Mouse (Mus musculus): ENCODE data around the gene Gpr183.
A peak's percentile ranks its signal among the peaks of the same experiment; 100 is the strongest.

Gpr183 gene

GRCm38 (mm10) chr14:121931594-121931993 is 33.4 kb downstream of the Gpr183 start:
- DNase-seq (ENCODE audit: low read depth, low spot score) = no peak

- no peak for DNase-seq (ENCODE audit: low read depth, low spot score)
Measured at GRCm38 (mm10) chr14:121930731-121931383, 34.1 kb downstream of the Gpr183 start.

- DNase-seq (ENCODE audit: low read depth, low spot score) = no peak
Measured at GRCm38 (mm10) chr14:121929243-121929951, 35.6 kb downstream of the Gpr183 start.

DNA sequence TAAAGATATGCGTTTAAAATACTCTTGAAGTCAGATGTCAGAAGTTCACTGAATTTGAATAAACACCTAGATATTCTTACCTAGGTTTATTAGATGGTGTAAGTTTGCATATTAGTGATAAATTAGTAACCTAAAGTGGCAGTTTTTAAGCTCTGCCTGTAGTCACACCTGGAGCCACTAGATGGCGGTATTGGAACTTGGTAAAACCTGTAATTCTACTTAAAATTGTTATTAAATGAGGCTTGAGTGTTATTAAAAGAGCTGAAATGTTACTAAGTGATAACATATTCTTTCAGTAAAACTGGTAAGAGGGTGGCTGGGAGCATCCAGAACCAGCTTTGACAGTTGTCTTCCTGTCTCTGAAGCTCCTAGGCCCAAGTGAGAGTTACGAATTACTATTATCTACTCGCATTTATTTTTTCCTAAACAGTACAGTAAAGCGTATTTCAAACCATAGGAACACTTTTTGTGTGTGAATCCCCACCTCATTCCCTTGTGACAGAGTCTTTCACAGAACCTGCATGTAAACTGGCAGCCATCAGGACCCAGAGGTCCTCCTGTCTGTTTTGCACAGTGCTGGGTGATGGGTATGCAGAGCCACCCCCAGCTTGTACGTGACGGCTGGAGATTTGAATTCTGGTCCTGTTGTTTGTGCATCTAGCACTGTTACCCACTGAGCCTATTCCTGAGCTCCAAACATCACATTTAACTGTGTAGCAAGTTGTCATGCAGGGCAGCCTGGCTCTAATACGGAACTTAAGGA is 36.4 kb downstream of the Gpr183 start:
- peak; percentile 79 for DNase-seq (ENCODE audit: low read depth, low spot score)

- DNase-seq (ENCODE audit: low read depth, low spot score) = no peak
Measured at GRCm38 (mm10) chr14:121927451-121927850, 37.5 kb downstream of the Gpr183 start.

GRCm38 (mm10) chr14:121926901-121927300 is 38.1 kb downstream of the Gpr183 start:
- DNase-seq (ENCODE audit: low read depth, low spot score) = no peak

DNA sequence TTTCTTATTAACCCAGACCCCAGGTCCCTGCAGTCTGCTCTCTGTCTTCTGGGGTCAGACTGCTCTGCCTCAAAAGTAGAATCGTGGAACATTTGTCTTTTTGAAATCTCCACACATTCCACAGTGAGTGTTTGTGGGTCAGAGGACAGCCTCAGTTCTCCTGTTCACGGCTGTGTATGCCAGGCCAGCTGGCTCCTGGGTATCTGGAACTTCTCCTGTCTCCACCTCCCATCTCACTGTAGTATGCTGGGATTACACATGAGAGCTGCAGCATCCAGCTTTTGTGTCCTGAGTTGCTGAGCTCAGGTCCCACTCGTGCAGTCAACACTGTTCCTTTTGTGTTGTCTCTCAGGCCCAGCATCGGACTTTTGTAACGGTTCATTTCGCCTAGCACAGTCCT is 40.1 kb downstream of the Gpr183 start:
- no peak for DNase-seq (ENCODE audit: low read depth, low spot score)

DNA sequence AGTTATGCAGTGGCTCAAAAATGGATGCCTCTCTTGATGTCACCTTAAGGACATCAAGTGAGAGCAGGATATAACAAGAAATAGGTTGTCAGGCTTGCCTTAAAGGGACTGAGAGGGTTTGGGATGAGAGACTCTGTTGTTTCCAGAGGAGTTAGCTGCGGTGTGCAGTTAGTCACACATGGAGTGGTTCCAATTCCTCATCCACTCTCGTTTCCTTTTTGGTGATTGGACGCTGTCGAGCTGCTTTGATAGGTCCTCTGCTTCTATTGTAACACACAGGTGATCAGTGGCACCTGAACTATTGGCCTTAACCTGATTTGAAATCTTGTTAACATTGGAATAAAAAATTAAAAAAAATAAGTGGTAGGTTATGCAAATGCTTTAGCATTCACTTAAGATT is 42.3 kb downstream of the Gpr183 start:
- no peak for DNase-seq (ENCODE audit: low read depth, low spot score)

DNA sequence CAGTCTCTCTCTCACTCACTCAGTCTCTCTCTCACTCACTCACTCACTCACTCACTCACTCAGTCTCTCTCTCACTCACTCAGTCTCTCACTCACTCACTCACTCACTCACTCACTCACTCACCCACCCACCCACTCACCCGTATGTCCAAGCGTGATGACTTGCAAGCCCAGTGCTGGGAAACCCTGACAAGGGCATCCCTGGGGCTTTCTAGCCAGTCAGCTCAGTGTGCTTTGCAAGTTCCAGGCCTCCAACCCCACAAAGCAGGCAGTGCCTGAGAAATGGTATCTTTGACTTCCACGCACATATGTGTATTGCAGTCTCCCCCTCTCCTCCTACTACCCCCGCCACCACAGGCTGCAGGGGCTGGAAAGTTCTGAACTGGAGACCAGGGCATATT is 43.0 kb downstream of the Gpr183 start:
- no peak for DNase-seq (ENCODE audit: low read depth, low spot score)

GRCm38 (mm10) chr14:121920511-121921124 is 44.4 kb downstream of the Gpr183 start:
- no peak for DNase-seq (ENCODE audit: low read depth, low spot score)

DNA sequence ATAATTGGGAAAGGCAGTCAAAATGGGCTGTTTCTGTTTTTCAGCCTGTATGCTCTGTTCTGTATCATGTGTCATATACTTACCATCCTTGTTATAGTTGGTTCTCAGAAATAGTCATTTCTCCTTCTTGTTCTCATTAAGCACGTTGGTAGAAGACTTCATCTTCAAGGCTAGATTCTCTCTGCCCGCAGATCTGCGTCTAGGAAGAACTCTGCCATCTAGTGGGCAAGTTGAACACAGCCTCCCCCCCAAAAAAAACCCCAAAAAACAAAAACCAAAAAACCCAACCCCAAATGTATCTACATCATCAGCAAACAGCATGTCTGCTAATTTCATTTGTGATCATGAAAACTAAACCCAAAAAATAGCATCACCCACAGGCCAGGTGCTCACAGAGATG is 45.2 kb downstream of the Gpr183 start:
- DNase-seq (ENCODE audit: low read depth, low spot score) = peak; percentile 46

GRCm38 (mm10) chr14:121918266-121918665 is 46.7 kb downstream of the Gpr183 start:
- no peak for DNase-seq (ENCODE audit: low read depth, low spot score)

- DNase-seq (ENCODE audit: low read depth, low spot score) = no peak
Measured at GRCm38 (mm10) chr14:121916311-121917094, 48.5 kb downstream of the Gpr183 start.

DNA sequence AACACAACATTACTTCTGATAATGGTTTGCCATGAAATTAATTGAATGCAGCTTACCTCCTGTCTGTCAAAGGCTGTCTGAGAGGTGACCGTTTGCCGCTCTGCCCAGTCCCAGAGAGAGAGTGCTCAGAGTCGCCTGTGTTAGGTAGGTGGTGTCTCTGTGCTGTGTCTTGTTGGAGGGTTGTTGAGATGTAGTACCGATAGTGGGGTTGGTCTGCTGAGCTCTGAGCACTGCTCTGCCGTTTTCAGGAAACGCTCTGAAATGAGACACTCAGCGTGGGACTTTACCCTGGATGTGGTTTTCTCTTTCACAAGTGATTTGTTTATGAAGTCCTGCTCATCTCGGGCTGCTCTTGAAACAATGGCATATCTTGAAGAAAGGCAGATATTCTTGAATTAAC is 49.4 kb downstream of the Gpr183 start, which contains the start of gene Gpr18:
Gene Gpr18 (minus strand): TSS at position 161 of the 400 bp plus-strand sequence.
- DNase-seq (ENCODE audit: low read depth, low spot score) = no peak

DNA sequence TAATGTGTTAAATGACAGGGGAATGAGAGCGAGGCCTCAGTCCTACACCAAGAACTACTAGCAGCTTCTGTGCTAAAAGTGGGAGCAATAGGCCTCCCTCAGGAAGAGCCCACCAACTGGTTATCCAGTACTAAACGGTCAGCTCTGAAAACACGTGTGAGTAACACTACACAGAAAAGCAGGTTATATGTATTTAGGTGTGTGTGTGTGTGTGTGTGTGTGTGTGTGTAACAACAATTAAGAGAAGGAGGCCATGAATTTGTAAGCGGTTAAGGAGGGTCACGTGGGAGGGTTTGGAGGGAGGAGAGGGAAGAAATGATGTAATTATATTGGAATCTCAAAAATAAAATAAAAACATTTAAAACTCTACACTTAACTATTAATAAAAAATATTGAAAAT is 49.9 kb downstream of the Gpr183 start:
- DNase-seq (ENCODE audit: low read depth, low spot score) = no peak

DNA sequence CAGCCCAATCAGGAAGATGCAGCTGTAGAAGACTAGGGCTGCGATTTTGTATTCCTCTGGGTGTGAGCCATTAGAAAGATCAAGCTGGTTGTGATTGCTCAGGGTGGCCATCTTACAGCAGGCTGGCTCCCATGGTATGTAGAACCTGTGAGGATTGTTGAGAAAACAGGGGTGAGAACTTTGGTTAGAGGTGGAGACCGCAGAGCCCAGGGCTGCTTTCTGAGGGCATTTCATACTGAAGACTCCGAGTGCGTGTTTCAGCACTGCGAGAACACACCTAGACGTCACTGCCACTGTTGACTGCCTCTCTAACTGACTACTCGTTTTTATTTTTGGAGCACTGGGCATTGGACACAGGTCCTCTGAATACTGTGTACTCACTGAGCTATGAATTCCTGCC is 52.5 kb downstream of the Gpr183 start:
- DNase-seq (ENCODE audit: low read depth, low spot score) = no peak

DNA sequence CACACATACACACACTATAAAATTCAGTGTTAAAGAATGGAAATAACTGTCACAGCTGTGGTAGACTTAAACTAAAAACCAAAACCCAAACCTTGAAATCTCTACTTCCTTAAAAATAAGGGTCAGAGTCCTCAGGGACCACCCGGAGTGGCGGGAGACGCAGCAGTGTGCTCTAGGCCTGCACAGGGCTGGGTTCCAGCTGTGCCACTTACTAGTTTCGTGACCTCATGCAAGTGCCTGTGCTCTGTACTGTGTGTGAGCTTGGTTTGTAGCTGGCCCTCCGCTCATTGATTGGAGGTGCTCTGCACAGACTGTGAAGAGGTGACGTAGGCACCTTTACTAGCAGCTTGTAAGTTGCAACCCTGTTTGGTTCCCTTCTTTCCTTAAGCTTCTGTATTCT is 55.1 kb downstream of the Gpr183 start:
- no peak for DNase-seq (ENCODE audit: low read depth, low spot score)

GRCm38 (mm10) chr14:121906992-121907681 is 57.9 kb downstream of the Gpr183 start:
- no peak for DNase-seq (ENCODE audit: low read depth, low spot score)

DNA sequence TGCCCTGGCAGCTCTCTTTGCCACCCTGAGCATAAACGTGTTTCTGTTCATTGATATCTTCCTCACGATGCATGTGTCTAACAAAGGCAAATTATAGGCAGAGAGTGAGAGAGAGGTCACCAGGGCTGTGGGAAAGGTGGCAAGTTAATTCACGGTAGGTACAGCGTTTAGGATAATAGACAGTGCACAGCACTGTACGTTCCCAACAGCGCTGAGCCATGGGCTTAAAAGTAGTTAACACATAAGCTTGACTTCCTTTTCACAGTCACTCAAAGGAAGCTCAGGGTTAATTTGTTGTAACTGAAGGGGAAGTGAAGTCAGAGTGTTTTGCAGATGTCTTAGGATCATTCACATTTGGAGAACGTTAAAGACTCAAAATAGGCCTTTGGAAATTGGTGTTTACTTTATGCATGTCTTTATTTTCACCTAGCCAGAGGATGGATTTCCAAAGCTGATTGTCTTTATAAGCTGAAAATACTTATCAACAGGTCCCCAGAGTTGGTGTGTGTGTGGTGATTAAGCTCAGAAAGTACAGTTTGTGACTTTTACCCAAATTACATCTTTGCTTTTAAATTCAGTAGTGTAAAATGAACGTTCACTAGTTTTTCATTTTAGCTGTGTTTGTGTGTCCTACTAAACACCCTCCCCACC is 58.5 kb downstream of the Gpr183 start:
- DNase-seq (ENCODE audit: low read depth, low spot score) = no peak

- DNase-seq (ENCODE audit: low read depth, low spot score) = no peak
Measured at GRCm38 (mm10) chr14:121904754-121905153, 60.2 kb downstream of the Gpr183 start.
